Mouse (Mus musculus) layer of hippocampus, adult 11-12 months (tissue): Measurements from ENCODE around the gene Prmt8.

Source experiments
- DNase-seq: peaks from one replicate; pipeline ENCODE4 v3.0.0; 2022; ENCODE audit warnings: low spot score

Prmt8 gene

GRCm38 (mm10) chr6:127769275-127770156 lies at the start of gene Prmt8:
Prmt8 (minus strand) TSS chr6:127769472.
- DNase-seq, result peak; percentile 65

GRCm38 (mm10) chr6:127803046-127803729 lies 33.9 kb upstream of the Prmt8 start:
- DNase-seq, result peak; percentile 8

GRCm38 (mm10) chr6:127802211-127802610 lies 32.9 kb upstream of the Prmt8 start:
- DNase-seq, result no peak

GRCm38 (mm10) chr6:127790023-127790422 lies 20.8 kb upstream of the Prmt8 start:
- DNase-seq, result no peak

- peak; percentile 61 for DNase-seq
These were observed 1.5 kb upstream of the Prmt8 start for GRCm38 (mm10) chr6:127770806-127771205.

GRCm38 (mm10) chr6:127768621-127769274 lies 524 bp downstream of the Prmt8 start:
- DNase-seq, result peak; percentile 17

- peak; percentile 31 for DNase-seq
These were observed 1.4 kb downstream of the Prmt8 start for GRCm38 (mm10) chr6:127767706-127768493.

GRCm38 (mm10) chr6:127767201-127767705 lies 2.0 kb downstream of the Prmt8 start:
- DNase-seq, result peak; percentile 68

GRCm38 (mm10) chr6:127766641-127767200 lies 2.6 kb downstream of the Prmt8 start:
- peak; percentile 44 for DNase-seq

GRCm38 (mm10) chr6:127766041-127766604 lies 3.1 kb downstream of the Prmt8 start:
- peak; percentile 35 for DNase-seq

- DNase-seq, result no peak
These were observed 3.7 kb downstream of the Prmt8 start for GRCm38 (mm10) chr6:127765573-127765972.

- no peak for DNase-seq
These were observed 11.0 kb downstream of the Prmt8 start for GRCm38 (mm10) chr6:127758264-127758663.

- DNase-seq, result no peak
These were observed 11.6 kb downstream of the Prmt8 start for GRCm38 (mm10) chr6:127757667-127758167.

- DNase-seq, result no peak
These were observed 12.4 kb downstream of the Prmt8 start for GRCm38 (mm10) chr6:127756856-127757255.

- no peak for DNase-seq
These were observed 16.0 kb downstream of the Prmt8 start for GRCm38 (mm10) chr6:127753228-127753627.

- DNase-seq, result no peak
These were observed 16.6 kb downstream of the Prmt8 start for GRCm38 (mm10) chr6:127752681-127753080.

- DNase-seq, result no peak
These were observed 17.8 kb downstream of the Prmt8 start for GRCm38 (mm10) chr6:127751499-127751898.

- DNase-seq, result no peak
These were observed 20.5 kb downstream of the Prmt8 start for GRCm38 (mm10) chr6:127748793-127749192.

- no peak for DNase-seq
These were observed 27.0 kb downstream of the Prmt8 start for GRCm38 (mm10) chr6:127742290-127742689.

GRCm38 (mm10) chr6:127741162-127741561 lies 28.1 kb downstream of the Prmt8 start:
- DNase-seq, result no peak

GRCm38 (mm10) chr6:127740711-127741110 lies 28.6 kb downstream of the Prmt8 start:
- DNase-seq, result no peak
